Mouse (Mus musculus) E14TG2a.4 (cell line): ENCODE results near the gene Adam6a.
A peak's percentile ranks its signal among the peaks of the same experiment; 100 is the strongest.
"Not testable (repeated sequence)": the region's sequence is repeated elsewhere in the genome, so short reads cannot be mapped to it uniquely, and the experiment has no call there.

ENCODE experiments used
- H3K27me3 ChIP-seq: 2 replicates; pipeline ENCODE4 v1.6.1; 2014; ENCODE audit warnings: low read length, control low read depth; ENCODE audit not compliant: insufficient read depth
- H3K36me3 ChIP-seq: 2 replicates; pipeline ENCODE4 v1.6.1; 2014; ENCODE audit warnings: low read length, control low read depth; ENCODE audit not compliant: insufficient read depth
- H3K4me1 ChIP-seq: replicated peaks from 2 replicates; pipeline ENCODE4 v1.6.1; 2014; ENCODE audit warnings: low read depth, low read length, control low read depth
- H3K4me3 ChIP-seq: replicated peaks from 2 replicates; pipeline ENCODE4 v1.5.1; 2014; ENCODE audit warnings: mild to moderate bottlenecking, low read length
- H3K9me3 ChIP-seq: 2 replicates; pipeline ENCODE4 v1.6.1; 2014; ENCODE audit warnings: low read length, control low read depth
- CTCF ChIP-seq: conservative IDR thresholded peaks from 2 replicates; pipeline ENCODE4 v1.5.1; 2014; ENCODE audit warnings: low read length
- NANOG ChIP-seq: IDR thresholded peaks from 2 replicates; pipeline ENCODE4 v1.6.1; 2014; ENCODE audit warnings: borderline replicate concordance, low read length, mixed read lengths
- POU5F1 ChIP-seq: IDR thresholded peaks from 2 replicates; pipeline ENCODE4 v1.6.1; 2014; ENCODE audit warnings: low read length, borderline replicate concordance

Adam6a gene

DNA sequence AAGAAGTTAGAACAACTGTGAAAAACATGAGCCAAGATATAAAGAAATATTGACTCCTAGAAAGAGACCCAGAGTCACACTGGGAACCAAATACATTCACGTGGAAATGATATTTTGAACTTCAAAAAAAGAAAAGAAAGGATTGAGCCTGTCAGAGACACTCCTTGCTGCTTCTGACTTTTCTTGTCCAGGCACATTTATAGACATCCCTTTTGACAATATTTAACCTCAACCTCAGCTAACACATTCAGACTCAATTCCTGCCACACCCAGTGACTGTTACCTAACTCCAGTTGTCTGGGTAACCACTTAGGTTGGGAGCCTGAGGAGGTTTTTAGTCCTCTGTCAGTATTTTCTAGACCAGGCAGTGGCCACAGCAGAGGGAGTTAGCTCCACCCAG is at the start of gene Adam6a:
Adam6a (plus strand) TSS at position 301 of the 400 bp plus-strand sequence.
- H3K27me3 ChIP-seq, H3K4me3 ChIP-seq, H3K4me1 ChIP-seq, H3K9me3 ChIP-seq, H3K36me3 ChIP-seq: not testable (repeated sequence)

DNA sequence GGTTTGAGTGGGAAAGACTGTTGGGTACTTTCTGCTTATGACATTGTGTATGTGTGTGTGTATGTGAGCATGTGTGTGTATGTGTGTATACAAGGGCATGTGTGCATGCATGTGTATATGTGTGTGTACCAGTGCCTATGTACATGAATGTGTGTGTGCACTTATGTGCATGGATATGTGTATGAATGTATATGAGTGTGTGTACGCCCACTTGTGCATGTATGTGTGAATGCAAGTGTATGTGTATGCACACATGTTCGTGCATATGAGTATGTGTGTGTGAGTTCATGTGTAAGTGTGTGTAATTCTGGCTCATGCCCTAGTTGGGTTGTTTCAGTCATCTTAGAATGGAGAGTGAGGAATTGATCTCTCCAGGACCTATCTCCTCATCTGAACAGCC is 17.8 kb upstream of the Adam6a start:
- H3K9me3 ChIP-seq, result no peaks in the 10 kb centered on the region
- H3K4me3 ChIP-seq, result no peak overlapping the region
- H3K36me3 ChIP-seq, result no peaks in the 10 kb centered on the region
- TF ChIP-seq CTCF (no peak), POU5F1 (no peak), NANOG (no peak)
- H3K27me3 ChIP-seq, result no peaks in the 10 kb centered on the region
- no peaks in the 10 kb centered on the region for H3K4me1 ChIP-seq

DNA sequence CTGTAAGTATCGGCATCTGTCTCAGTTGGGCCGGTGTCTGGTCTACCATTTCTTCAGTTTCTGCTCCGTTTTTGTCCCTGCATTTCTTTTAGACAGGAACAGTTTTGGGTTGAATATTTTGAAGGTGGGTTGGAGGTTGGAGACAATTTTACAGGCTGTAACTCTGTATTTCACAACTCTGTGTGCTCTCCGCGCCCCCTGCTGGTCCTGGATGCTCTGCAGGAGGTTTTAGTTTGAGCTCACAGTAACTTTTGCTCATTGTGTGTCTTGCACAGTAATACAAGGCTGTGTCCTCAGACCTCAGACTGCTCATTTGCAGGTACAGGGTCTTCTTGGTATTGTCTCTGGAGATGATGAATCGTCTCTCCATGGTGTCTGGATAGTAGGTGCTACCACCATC is 34.5 kb downstream of the Adam6a start:
- H3K27me3 ChIP-seq, result no peaks in the 10 kb centered on the region
- no peaks in the 10 kb centered on the region for H3K4me1 ChIP-seq
- TF ChIP-seq CTCF (peak; percentile 34), POU5F1 (no peak), NANOG (no peak)
- H3K9me3 ChIP-seq, result peaks cover 14% of the 10 kb centered on the region
- H3K4me3 ChIP-seq, result no peak overlapping the region
- no peaks in the 10 kb centered on the region for H3K36me3 ChIP-seq

DNA sequence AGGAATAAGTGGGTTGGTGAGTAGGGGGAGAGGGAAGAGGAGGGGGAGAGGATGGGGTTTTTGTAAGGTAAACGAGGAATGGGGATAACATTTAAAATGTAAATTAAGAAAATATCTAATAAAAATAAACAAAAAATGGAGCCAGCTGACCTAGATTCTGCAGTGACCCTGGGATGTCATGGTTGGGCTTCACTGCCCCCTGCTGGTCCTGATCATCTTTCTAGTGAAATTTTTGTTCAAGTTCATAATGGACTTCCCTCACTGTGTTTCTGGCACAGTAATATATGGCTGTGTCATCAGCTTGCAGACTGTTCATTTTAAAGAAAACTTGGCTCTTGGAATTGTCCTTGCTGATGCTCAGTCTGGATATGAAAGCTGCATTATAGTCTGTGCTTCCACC is 44.3 kb downstream of the Adam6a start:
- Histone ChIP-seq H3K4me1 (no peaks in the 10 kb centered on the region), H3K27me3 (no peaks in the 10 kb centered on the region), H3K4me3 (no peak overlapping the region), H3K9me3 (peaks cover 1% of the 10 kb centered on the region), H3K36me3 (no peaks in the 10 kb centered on the region)
- TF ChIP-seq POU5F1 (no peak), CTCF (no peak), NANOG (no peak)
